Mouse (Mus musculus) myocyte (in vitro differentiated cells): ENCODE measurements around the gene Gm38100. TPM values are rescaled to one million over a fixed set of nuclear protein-coding genes. Genes with fewer than 3 reads are reported as not detected.

Source experiments
- H3K27me3 ChIP-seq: one replicate; pipeline ENCODE4 v1.6.1; 2011; ENCODE audit not compliant: control insufficient read depth, insufficient read depth, insufficient read length
- H3K36me3 ChIP-seq: one replicate; pipeline ENCODE4 v1.6.1; 2011; ENCODE audit not compliant: control insufficient read depth, insufficient read depth
- H3K4me2 ChIP-seq: one replicate; pipeline ENCODE4 v1.6.1; 2011; ENCODE audit warnings: low read depth, control low read depth
- H3K4me3 ChIP-seq: one replicate; pipeline ENCODE4 v1.5.1; 2011; ENCODE audit warnings: mild to moderate bottlenecking, control low read depth, moderate library complexity
- H3K79me2 ChIP-seq: one replicate; pipeline ENCODE4 v1.6.1; 2011; ENCODE audit not compliant: control insufficient read depth, insufficient read depth
- H3ac ChIP-seq: one replicate; pipeline ENCODE4 v1.6.1; 2011; ENCODE audit not compliant: control insufficient read depth, insufficient read length
- CEBPB ChIP-seq: IDR thresholded peaks from 2 replicates; pipeline ENCODE4 v1.6.1; 2011; ENCODE audit warnings: mild to moderate bottlenecking, moderate library complexity; ENCODE audit not compliant: poor library complexity, insufficient read depth, severe bottlenecking
- E2F4 ChIP-seq: IDR thresholded peaks from one replicate; pipeline ENCODE4 v1.6.1; 2011; ENCODE audit warnings: mild to moderate bottlenecking, control low read depth, moderate library complexity; ENCODE audit not compliant: insufficient read depth
- MAX ChIP-seq: IDR thresholded peaks from one replicate; pipeline ENCODE4 v1.6.1; 2011; ENCODE audit warnings: low read depth, mild to moderate bottlenecking, control low read depth
- MYOD1 ChIP-seq, 3 experiments: IDR thresholded peaks; one replicate each; pipeline ENCODE4 v1.6.1; 2011; ENCODE audit warnings: control low read depth in 2 of 3, low read depth in 2 of 3, mild to moderate bottlenecking in 2 of 3, moderate library complexity in 1 of 3; ENCODE audit not compliant: insufficient read length in 2 of 3, control insufficient read depth in 1 of 3
- MYOG ChIP-seq, 3 experiments: IDR thresholded peaks; one replicate each; pipeline ENCODE4 v1.6.1; 2011; ENCODE audit warnings: control low read depth in 2 of 3, low read depth in 2 of 3, mild to moderate bottlenecking in 2 of 3; ENCODE audit not compliant: insufficient read length in 2 of 3, control insufficient read depth in 1 of 3, insufficient read depth in 1 of 3
- POLR2A ChIP-seq: IDR thresholded peaks from one replicate; pipeline ENCODE4 v1.6.1; 2011; ENCODE audit warnings: low read depth, mild to moderate bottlenecking, control low read depth, moderate library complexity; ENCODE audit not compliant: insufficient read length
- POLR2AphosphoS2 ChIP-seq: IDR thresholded peaks from one replicate; pipeline ENCODE4 v1.6.1; 2011; ENCODE audit warnings: low read depth, control low read depth; ENCODE audit not compliant: insufficient read length
- REST ChIP-seq: IDR thresholded peaks from one replicate; pipeline ENCODE4 v1.6.1; 2011; ENCODE audit warnings: mild to moderate bottlenecking, control low read depth, moderate library complexity; ENCODE audit not compliant: insufficient read depth, insufficient read length
- SRF ChIP-seq: IDR thresholded peaks from one replicate; pipeline ENCODE4 v1.6.1; 2011; ENCODE audit warnings: low read depth; ENCODE audit not compliant: control insufficient read depth, insufficient read length
- TCF12 ChIP-seq: IDR thresholded peaks from one replicate; pipeline ENCODE4 v1.6.1; 2011; ENCODE audit warnings: mild to moderate bottlenecking, control low read depth; ENCODE audit not compliant: poor library complexity, insufficient read depth, severe bottlenecking
- TCF3 ChIP-seq: IDR thresholded peaks from one replicate; pipeline ENCODE4 v1.6.1; 2011; ENCODE audit warnings: low read depth, control low read depth; ENCODE audit not compliant: insufficient read length
- USF1 ChIP-seq: IDR thresholded peaks from one replicate; pipeline ENCODE4 v1.6.1; 2011; ENCODE audit warnings: low read depth, mild to moderate bottlenecking, control low read depth, moderate library complexity
- polyA plus RNA-seq: library from polyadenylated mRNA; unstranded; fragments of >200 nt; fragmentation: generic; extraction: Trizol; gene quantifications from one replicate; pipeline ENCODE4 v1.2.1, GENCODE M21; 2012; ENCODE audit warnings: missing spikeins

The Gm38100 gene
- polyA plus RNA-seq, 1 experiment, result not detected

GRCm38 (mm10) chr1:175967004-175967745 lies 47.0 kb downstream of the Gm38100 start:
- Histone ChIP-seq H3K36me3 (no peaks in the 10 kb centered on the region), H3K27me3 (no peaks in the 10 kb centered on the region), H3K4me3 (no peak overlapping the region), H3K79me2 (no peaks in the 10 kb centered on the region), H3K4me2 (no peak overlapping the region), H3ac (no peak overlapping the region)
- TF ChIP-seq USF1, result no peak
- TF ChIP-seq POLR2A, result no peak
- no peak for TF ChIP-seq MYOG (IDR thresholded peaks at IDR 0.05; ENCODE audit: control insufficient read depth in 1 of 3, insufficient read depth in 1 of 3, insufficient read length in 2 of 3, low read depth in 2 of 3)
- TF ChIP-seq TCF12, result no peak
- TF ChIP-seq MAX, result no peak
- no peak for TF ChIP-seq CEBPB
- no peak for TF ChIP-seq REST
- no peak for TF ChIP-seq POLR2AphosphoS2
- TF ChIP-seq TCF3, result no peak
- no peak for TF ChIP-seq MYOD1 (IDR thresholded peaks at IDR 0.05; ENCODE audit: control insufficient read depth in 1 of 3, insufficient read length in 2 of 3, low read depth in 2 of 3)
- TF ChIP-seq E2F4, result no peak
- no peak for TF ChIP-seq SRF

- Histone ChIP-seq H3K4me2 (no peak overlapping the region), H3ac (no peak overlapping the region), H3K4me3 (no peak overlapping the region), H3K36me3 (no peaks in the 10 kb centered on the region), H3K79me2 (no peaks in the 10 kb centered on the region), H3K27me3 (no peaks in the 10 kb centered on the region)
- TF ChIP-seq TCF12 (no peak), MAX (no peak), MYOD1 (IDR thresholded peaks at IDR 0.05; ENCODE audit: control insufficient read depth in 1 of 3, insufficient read length in 2 of 3, low read depth in 2 of 3) (no peak), CEBPB (no peak), TCF3 (no peak), MYOG (IDR thresholded peaks at IDR 0.05; ENCODE audit: control insufficient read depth in 1 of 3, insufficient read depth in 1 of 3, insufficient read length in 2 of 3, low read depth in 2 of 3) (no peak), E2F4 (no peak), REST (no peak), POLR2AphosphoS2 (no peak), USF1 (no peak), POLR2A (no peak), SRF (no peak)
Observed at GRCm38 (mm10) chr1:175970710-175971109, 50.6 kb downstream of the Gm38100 start.

Other genes with a start within 250 kb of the Gm38100 start
- gene Opn3, start 227.6 kb upstream of the Gm38100 start, polyA plus RNA-seq, result 4.8 TPM
- gene Chml, start 227.4 kb upstream of the Gm38100 start, polyA plus RNA-seq, result 1.0 TPM
- gene Wdr64, start 221.7 kb upstream of the Gm38100 start, polyA plus RNA-seq, result not detected
- gene Exo1, start 39.7 kb upstream of the Gm38100 start, polyA plus RNA-seq, result 2.3 TPM
- 0.13 TPM for gene Rbm8a2, start 58.8 kb downstream of the Gm38100 start, polyA plus RNA-seq